Mouse (Mus musculus) G1E (cell line): ENCODE data around the gene Fbxl18.
"Not testable (repeated sequence)": the region's sequence is repeated elsewhere in the genome, so short reads cannot be mapped to it uniquely, and the experiment has no call there.

Source experiments
- CTCF ChIP-seq: IDR thresholded peaks from 2 replicates; pipeline ENCODE4 v1.5.1; 2012; ENCODE audit warnings: low read depth, low read length, inconsistent platforms, mixed read lengths
- GATA1 ChIP-seq: IDR thresholded peaks from 2 replicates; pipeline ENCODE4 v1.6.1; 2012; ENCODE audit warnings: borderline replicate concordance, low read length, inconsistent platforms, mixed read lengths
- GATA2 ChIP-seq: IDR thresholded peaks from 2 replicates; pipeline ENCODE4 v1.6.1; 2012; ENCODE audit warnings: low read depth, low read length, inconsistent platforms, borderline replicate concordance
- TAL1 ChIP-seq: conservative IDR thresholded peaks from 2 replicates; pipeline ENCODE4 v1.6.1; 2012; ENCODE audit warnings: low read depth, low read length, inconsistent platforms, mixed read lengths

- not testable (repeated sequence) for TF ChIP-seq TAL1, CTCF, GATA1, GATA2
Observed at GRCm38 (mm10) chr5:142837427-142837826, 57.8 kb downstream of the Fbxl18 start.
